Mouse (Mus musculus): Measurements from ENCODE around the gene Thra. TPM values are rescaled to one million over a fixed set of nuclear protein-coding genes. Genes with fewer than 3 reads are reported as not detected.

Gene Thra
- polyA plus RNA-seq, 1 experiment from 2014 or later: 11.6 TPM

Other genes starting within 250 kb of the Thra start
- not detected in 2 replicates for gene Ikzf3, start 194.6 kb upstream of the Thra start, polyA plus RNA-seq (2016; fragmentation: Nextera tagmentation; extraction: Ambion mirVana)
- 0.14 TPM in 1 of 2 replicates, not detected in the other for gene Zpbp2, start 189.5 kb upstream of the Thra start, polyA plus RNA-seq (2016; fragmentation: Nextera tagmentation; extraction: Ambion mirVana)
- 46.9 and 55.0 TPM in 2 replicates for gene Ormdl3, start 153.3 kb upstream of the Thra start, polyA plus RNA-seq (2016; fragmentation: Nextera tagmentation; extraction: Ambion mirVana)
- gene Lrrc3c, start 142.3 kb upstream of the Thra start, polyA plus RNA-seq (2016; fragmentation: Nextera tagmentation; extraction: Ambion mirVana): not detected in 2 replicates
- 1.3 and 1.8 TPM in 2 replicates for gene Gm12355, start 115.0 kb upstream of the Thra start, polyA plus RNA-seq (2016; fragmentation: Nextera tagmentation; extraction: Ambion mirVana)
- not detected in 2 replicates for gene Gsdma3, start 114.3 kb upstream of the Thra start, polyA plus RNA-seq (2016; fragmentation: Nextera tagmentation; extraction: Ambion mirVana)
- not detected in 2 replicates for gene Gsdma2, start 93.9 kb upstream of the Thra start, polyA plus RNA-seq (2016; fragmentation: Nextera tagmentation; extraction: Ambion mirVana)
- gene Gsdma, start 76.3 kb upstream of the Thra start, polyA plus RNA-seq (2016; fragmentation: Nextera tagmentation; extraction: Ambion mirVana): 0.05 TPM in 1 of 2 replicates, not detected in the other
- 284 and 303 TPM in 2 replicates for gene Psmd3, start 58.1 kb upstream of the Thra start, polyA plus RNA-seq (2016; fragmentation: Nextera tagmentation; extraction: Ambion mirVana)
- gene Csf3, start 39.4 kb upstream of the Thra start, polyA plus RNA-seq (2016; fragmentation: Nextera tagmentation; extraction: Ambion mirVana): not detected in 2 replicates
- 77.3 and 82.6 TPM in 2 replicates for gene Med24, start 11.2 kb upstream of the Thra start, polyA plus RNA-seq (2016; fragmentation: Nextera tagmentation; extraction: Ambion mirVana)
- gene Nr1d1, start 34.7 kb downstream of the Thra start, polyA plus RNA-seq (2016; fragmentation: Nextera tagmentation; extraction: Ambion mirVana): 1.2 and 1.5 TPM in 2 replicates
- 22.8 and 25.0 TPM in 2 replicates for gene Msl1, start 54.9 kb downstream of the Thra start, polyA plus RNA-seq (2016; fragmentation: Nextera tagmentation; extraction: Ambion mirVana)
- 46.7 and 51.9 TPM in 2 replicates for gene Casc3, start 64.3 kb downstream of the Thra start, polyA plus RNA-seq (2016; fragmentation: Nextera tagmentation; extraction: Ambion mirVana)
- 1.4 and 1.9 TPM in 2 replicates for gene Rapgefl1, start 96.1 kb downstream of the Thra start, polyA plus RNA-seq (2016; fragmentation: Nextera tagmentation; extraction: Ambion mirVana)
- gene Wipf2, start 123.0 kb downstream of the Thra start, polyA plus RNA-seq (2016; fragmentation: Nextera tagmentation; extraction: Ambion mirVana): 5.4 and 6.2 TPM in 2 replicates
- gene Cdc6, start 167.2 kb downstream of the Thra start, polyA plus RNA-seq (2016; fragmentation: Nextera tagmentation; extraction: Ambion mirVana): 69.9 and 79.5 TPM in 2 replicates
- 38.4 and 43.7 TPM in 2 replicates for gene Rara, start 187.2 kb downstream of the Thra start, polyA plus RNA-seq (2016; fragmentation: Nextera tagmentation; extraction: Ambion mirVana)
- gene Gjd3, start 242.4 kb downstream of the Thra start, polyA plus RNA-seq (2016; fragmentation: Nextera tagmentation; extraction: Ambion mirVana): 0.24 and 0.29 TPM in 2 replicates

All from limb, embryonic 10.5 days (tissue).